Mouse (Mus musculus) kidney, embryonic 16.5 days (tissue): ENCODE measurements around the gene Gpr132. TPM values are rescaled to one million over a fixed set of nuclear protein-coding genes. Genes with fewer than 3 reads are reported as not detected.

Source experiments
- ATAC-seq: fragments of 200-750 bp; cut with Nextera tagmentation; 2 replicates; pipeline ENCODE4 v1.8.0; 2017; ENCODE audit warnings: moderate TSS enrichment; ENCODE audit not compliant: low FRiP score, low TSS enrichment
- H3K27ac ChIP-seq: fragments of 300-500 bp; sonication (generic); 2 replicates; pipeline ENCODE4 v1.5.1; 2014; ENCODE audit warnings: low read length
- H3K27me3 ChIP-seq: fragments of 300-500 bp; sonication (generic); 2 replicates; pipeline ENCODE4 v1.6.1; 2014; ENCODE audit warnings: low read length, control low read depth, mixed read lengths; ENCODE audit not compliant: insufficient read depth
- H3K36me3 ChIP-seq: fragments of 300-500 bp; sonication (generic); 2 replicates; pipeline ENCODE4 v1.6.1; 2014; ENCODE audit warnings: low read length, control low read depth, mixed read lengths; ENCODE audit not compliant: insufficient read depth
- H3K4me1 ChIP-seq: fragments of 300-500 bp; sonication (generic); 2 replicates; pipeline ENCODE4 v1.6.1; 2014; ENCODE audit warnings: low read length, control low read depth, mixed read lengths; ENCODE audit not compliant: insufficient read depth
- H3K4me2 ChIP-seq: fragments of 300-500 bp; sonication (generic); replicated peaks from 2 replicates; pipeline ENCODE4 v1.6.1; 2014; ENCODE audit warnings: low read depth, low read length
- H3K4me3 ChIP-seq: fragments of 300-500 bp; sonication (generic); 2 replicates; pipeline ENCODE4 v1.5.1; 2014; ENCODE audit warnings: mild to moderate bottlenecking, low read length
- H3K9ac ChIP-seq: fragments of 300-500 bp; sonication (generic); replicated peaks from 2 replicates; pipeline ENCODE4 v1.6.1; 2014; ENCODE audit warnings: low read length
- H3K9me3 ChIP-seq: fragments of 300-500 bp; sonication (generic); 2 replicates; pipeline ENCODE4 v1.6.1; 2016; ENCODE audit warnings: low read length, control low read depth
- WGBS: fragments of 180-500 bp; shearing (Covaris S2); extraction: QIAGEN DNeasy Blood & Tissue Kit; methylation state at CpG from one replicate; pipeline ENCODE4 v1.1.7; 2014; 5-methylcytosine and 5-hydroxymethylcytosine counted together
- polyA plus RNA-seq: library from polyadenylated mRNA; unstranded; fragments of >200 nt; fragmentation: Nextera tagmentation; extraction: Ambion mirVana; gene quantifications from 2 replicates; pipeline ENCODE4 v1.2.1, GENCODE M21; 2015

Gpr132 gene
- polyA plus RNA-seq, 1 experiment from 2014 or later = 0.22 TPM

GRCm38 (mm10) chr12:112879731-112880130 is 11.7 kb upstream of the Gpr132 start:
- peaks cover 46% of the 10 kb centered on the region for H3K27me3 ChIP-seq
- H3K27ac ChIP-seq = no peak overlapping the region
- H3K4me2 ChIP-seq = no peak overlapping the region
- 79% methylated on average over 5 of the region's 5 CpGs for WGBS
- H3K4me1 ChIP-seq = peaks cover 21% of the 10 kb centered on the region
- no peak overlapping the region for H3K9ac ChIP-seq
- no peak for ATAC-seq
- no peaks in the 10 kb centered on the region for H3K36me3 ChIP-seq
- H3K4me3 ChIP-seq = no peak overlapping the region
- no peaks in the 10 kb centered on the region for H3K9me3 ChIP-seq

- Histone ChIP-seq H3K4me2 (peak overlapping the region; percentile 74), H3K27ac (no peak overlapping the region), H3K36me3 (no peaks in the 10 kb centered on the region), H3K27me3 (peaks cover 56% of the 10 kb centered on the region), H3K4me3 (peak overlapping the region; percentile 48), H3K9ac (peak overlapping the region; percentile 46), H3K9me3 (no peaks in the 10 kb centered on the region), H3K4me1 (peaks cover 29% of the 10 kb centered on the region)
- under 1% methylated on average over 37 of the region's 37 CpGs for WGBS
- peak; percentile 17 for ATAC-seq
These were observed 9.6 kb upstream of the Gpr132 start for GRCm38 (mm10) chr12:112877607-112878020.

GRCm38 (mm10) chr12:112877073-112877576 is 9.1 kb upstream of the Gpr132 start:
- H3K4me2 ChIP-seq = peak overlapping the region; percentile 74
- WGBS = 5% methylated on average over 17 of the region's 17 CpGs
- H3K27me3 ChIP-seq = peaks cover 56% of the 10 kb centered on the region

GRCm38 (mm10) chr12:112876332-112877072 is 8.5 kb upstream of the Gpr132 start:
- Histone ChIP-seq H3K4me3 (peak overlapping the region; percentile 23), H3K9ac (peak overlapping the region; percentile 24; the same call in 1 of the 2 replicates), H3K36me3 (no peaks in the 10 kb centered on the region), H3K27me3 (peaks cover 56% of the 10 kb centered on the region), H3K27ac (no peak overlapping the region), H3K9me3 (no peaks in the 10 kb centered on the region), H3K4me2 (peak overlapping the region; percentile 74), H3K4me1 (peaks cover 29% of the 10 kb centered on the region)
- ATAC-seq = peak; percentile 10; the same call in 1 of the 2 replicates
- WGBS = 4% methylated on average over 28 of the region's 28 CpGs

More at GRCm38 (mm10) chr12:112877073-112877576, 9.1 kb upstream of the Gpr132 start:
- ATAC-seq = no peak
- Histone ChIP-seq H3K4me3 (peak overlapping the region; percentile 48), H3K4me1 (peaks cover 29% of the 10 kb centered on the region), H3K27ac (no peak overlapping the region), H3K36me3 (no peaks in the 10 kb centered on the region), H3K9me3 (no peaks in the 10 kb centered on the region), H3K9ac (peak overlapping the region; percentile 46)

- Histone ChIP-seq H3K4me1 (peaks cover 29% of the 10 kb centered on the region), H3K27me3 (peaks cover 60% of the 10 kb centered on the region), H3K27ac (no peak overlapping the region), H3K4me2 (no peak overlapping the region), H3K4me3 (no peak overlapping the region), H3K9ac (no peak overlapping the region), H3K36me3 (no peaks in the 10 kb centered on the region), H3K9me3 (no peaks in the 10 kb centered on the region)
- WGBS = 21% methylated on average over 16 of the region's 16 CpGs
- ATAC-seq = peak; percentile 57
These were observed 7.4 kb upstream of the Gpr132 start for GRCm38 (mm10) chr12:112875225-112876013.

GRCm38 (mm10) chr12:112874199-112874598 is 6.2 kb upstream of the Gpr132 start:
- H3K9me3 ChIP-seq = no peaks in the 10 kb centered on the region
- peaks cover 57% of the 10 kb centered on the region for H3K27me3 ChIP-seq
- H3K4me3 ChIP-seq = peak overlapping the region; percentile 17
- H3K4me1 ChIP-seq = peaks cover 37% of the 10 kb centered on the region
- ATAC-seq = no peak
- H3K36me3 ChIP-seq = no peaks in the 10 kb centered on the region
- H3K4me2 ChIP-seq = peak overlapping the region; percentile 47
- H3K27ac ChIP-seq = no peak overlapping the region
- H3K9ac ChIP-seq = 0 out of 2 replicates have a peak overlapping the region, but pooled peaks have one; percentile 6
- 16% methylated on average over 22 of the region's 22 CpGs for WGBS

- 0 out of 2 replicates have a peak overlapping the region, but pooled peaks have one; percentile 6 for H3K9ac ChIP-seq
These were observed 5.6 kb upstream of the Gpr132 start for GRCm38 (mm10) chr12:112873452-112874190.

GRCm38 (mm10) chr12:112872991-112873390 is 5.0 kb upstream of the Gpr132 start:
- 86% methylated on average over 10 of the region's 10 CpGs for whole genome bisulfite sequencing
- H3K4me3 ChIP-seq = no peak overlapping the region
- H3K4me1 ChIP-seq = peaks cover 38% of the 10 kb centered on the region
- no peak for ATAC-seq
- no peaks in the 10 kb centered on the region for H3K36me3 ChIP-seq
- H3K9ac ChIP-seq = no peak overlapping the region
- H3K9me3 ChIP-seq = no peaks in the 10 kb centered on the region
- peaks cover 46% of the 10 kb centered on the region for H3K27me3 ChIP-seq
- H3K27ac ChIP-seq = no peak overlapping the region
- H3K4me2 ChIP-seq = no peak overlapping the region

More at GRCm38 (mm10) chr12:112873452-112874190, 5.6 kb upstream of the Gpr132 start:
- WGBS = 16% methylated on average over 18 of the region's 18 CpGs
- peak overlapping the region; percentile 47 for H3K4me2 ChIP-seq
- peaks cover 53% of the 10 kb centered on the region for H3K27me3 ChIP-seq
- peak overlapping the region; percentile 17 for H3K4me3 ChIP-seq
- H3K27ac ChIP-seq = no peak overlapping the region
- peaks cover 38% of the 10 kb centered on the region for H3K4me1 ChIP-seq
- H3K36me3 ChIP-seq = no peaks in the 10 kb centered on the region
- ATAC-seq = peak; percentile 13; the same call in 1 of the 2 replicates
- no peaks in the 10 kb centered on the region for H3K9me3 ChIP-seq

GRCm38 (mm10) chr12:112871272-112871671 is 3.2 kb upstream of the Gpr132 start:
- Histone ChIP-seq H3K4me3 (no peak overlapping the region), H3K4me2 (no peak overlapping the region), H3K4me1 (peaks cover 22% of the 10 kb centered on the region), H3K9me3 (no peaks in the 10 kb centered on the region), H3K9ac (no peak overlapping the region), H3K36me3 (no peaks in the 10 kb centered on the region), H3K27ac (no peak overlapping the region), H3K27me3 (peaks cover 30% of the 10 kb centered on the region)
- no peak for ATAC-seq
- WGBS = 81% methylated on average over 2 of the region's 2 CpGs
